Mouse (Mus musculus) thymus, postnatal 4 days (tissue): ENCODE results near the gene Olfr767.
"Not testable (repeated sequence)": the region's sequence is repeated elsewhere in the genome, so short reads cannot be mapped to it uniquely, and the experiment has no call there.

Experiments
- DNase-seq: peaks from one replicate; pipeline ENCODE4 v3.0.0; 2021

Gene Olfr767

GRCm38 (mm10) chr10:129082810-129083209 is at the start of gene Olfr767:
Gene Olfr767 (minus strand): TSS chr10:129082910.
- not testable (repeated sequence) for DNase-seq

GRCm38 (mm10) chr10:129117761-129118160 is 35.1 kb upstream of the Olfr767 start, which contains the start of gene Olfr769:
Gene Olfr769 (minus strand): TSS chr10:129117861.
- DNase-seq, result no peak

GRCm38 (mm10) chr10:129115146-129115545 is 32.4 kb upstream of the Olfr767 start:
- DNase-seq, result no peak

- no peak for DNase-seq
Observed at GRCm38 (mm10) chr10:129101231-129101630, 18.5 kb upstream of the Olfr767 start.

GRCm38 (mm10) chr10:129099275-129099674 is 16.6 kb upstream of the Olfr767 start, which contains the start of gene Olfr768:
Gene Olfr768 (minus strand): TSS chr10:129099375.
- no peak for DNase-seq

- DNase-seq, result no peak
Observed at GRCm38 (mm10) chr10:129068877-129069276, 13.8 kb downstream of the Olfr767 start, which contains the start of gene Olfr766-ps1. Gene Olfr766-ps1 (minus strand): TSS chr10:129068977.

GRCm38 (mm10) chr10:129049898-129050297 is 32.8 kb downstream of the Olfr767 start, which contains the start of gene Olfr765:
Gene Olfr765 (minus strand): TSS chr10:129049998.
- DNase-seq, result not testable (repeated sequence)

- DNase-seq, result no peak
Observed at GRCm38 (mm10) chr10:129039796-129040195, 42.9 kb downstream of the Olfr767 start, which contains the start of gene Olfr764-ps1. Gene Olfr764-ps1 (minus strand): TSS chr10:129039896.

- no peak for DNase-seq
Observed at GRCm38 (mm10) chr10:129028343-129028742, 54.4 kb downstream of the Olfr767 start.

- peak; percentile 68 for DNase-seq
Observed at GRCm38 (mm10) chr10:129026018-129026662, 56.6 kb downstream of the Olfr767 start.
